Mouse (Mus musculus): ENCODE results near the gene Rheb.

DNA sequence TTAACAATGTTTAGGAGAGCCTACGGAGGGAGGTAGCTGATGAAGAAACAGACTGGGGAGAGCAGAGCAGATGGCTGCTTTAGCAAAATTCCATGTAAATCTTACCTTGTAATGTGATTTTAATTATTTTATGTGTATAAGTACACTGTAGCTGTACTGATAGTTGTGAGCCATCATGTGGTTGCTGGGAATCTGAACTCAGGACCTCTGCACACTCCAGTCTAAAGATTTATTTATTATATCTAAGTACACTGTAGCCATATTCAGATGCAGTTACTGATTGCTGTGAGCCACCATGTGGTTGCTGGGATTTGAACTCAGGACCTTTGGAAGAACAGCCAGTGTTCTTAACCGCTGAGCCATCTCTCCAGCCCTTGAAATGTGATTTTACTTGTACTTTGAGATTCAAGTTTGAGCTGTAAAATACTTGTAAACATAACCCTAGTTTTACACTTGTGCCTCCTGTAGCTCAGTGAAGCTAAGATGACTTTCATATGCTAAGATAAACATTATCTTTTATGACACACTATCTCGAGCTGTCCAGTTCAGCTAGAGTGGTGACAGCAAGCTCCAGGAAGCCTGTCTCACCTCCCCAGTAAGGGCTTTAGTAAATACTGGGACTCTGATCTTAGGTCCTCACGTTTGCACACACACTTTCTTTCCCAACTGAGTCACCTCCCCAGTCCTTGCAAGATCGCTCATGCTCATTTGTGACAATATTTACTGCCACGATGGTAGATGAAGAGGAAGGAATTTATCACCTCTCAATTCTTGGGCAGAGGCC, 40.4 kb downstream of the Rheb start:
- TF ChIP-seq CTCF (conservative IDR thresholded peaks at IDR 0.05; ENCODE audit: low read length) (no peak), POU5F1 (IDR thresholded peaks at IDR 0.05; ENCODE audit: borderline replicate concordance, low read length) (no peak), NANOG (IDR thresholded peaks at IDR 0.05; ENCODE audit: borderline replicate concordance, low read length) (no peak)

All from E14TG2a.4 (cell line).